ENCODE assay signal across 8 mouse cellular contexts in genomic region chr14:47181497-47182290, GRCm38 (mm10). TPM values are rescaled to one million over a fixed set of nuclear protein-coding genes. Genes with fewer than 3 reads are reported as not detected.
DNase-seq lines count a peak whose midpoint lies in the region; ATAC-seq and TF ChIP-seq lines count a peak whose summit lies in the region.

No protein-coding gene starts in this region.

- peak; percentile 21 for DNase-seq in CH12.LX (ENCODE audit: extremely low read depth)
- DNase-seq in adrenal gland, postnatal 36 days: peak; percentile 42 to 57
- DNase-seq in kidney, postnatal 36 days: peak; percentile 40 to 78
- peak; percentile 28 for DNase-seq in thymus, postnatal 14 days

- TF ChIP-seq CTCF in intestine, postnatal 0 days (IDR thresholded peaks at IDR 0.05; ENCODE audit: low read depth): peak; percentile 73
- TF ChIP-seq CTCF in CH12.LX (conservative IDR thresholded peaks at IDR 0.05 in 1 of 2, IDR thresholded peaks at IDR 0.05 in 1 of 2; ENCODE audit: low read depth in 2 of 2, low read length in 2 of 2): peak; percentile 60 to 62

- H3K27ac ChIP-seq in intestine, postnatal 0 days (ENCODE audit: low read depth, low read length): no peak overlapping the region
- no peak overlapping the region for H3K27ac ChIP-seq in intestine, embryonic 16.5 days (ENCODE audit: low read length)
- H3K27ac ChIP-seq in CH12.LX (ENCODE audit: insufficient read depth, low read depth): no peak overlapping the region
- H3K27ac ChIP-seq in forebrain, embryonic 16.5 days (ENCODE audit: low read length): no peak overlapping the region

- dilution Hi-C loops in CH12.LX (cut with MboI; ENCODE audit: extremely low pct_ligation_motif_present, extremely low pct_unique_long_range_greater_than_20kb, low sequenced_read_pairs): no loop called here

- TF ChIP-seq POLR2A in CH12.LX (IDR thresholded peaks at IDR 0.05; ENCODE audit: low read depth, low read length): no peak

- H3K4me1 ChIP-seq in intestine, postnatal 0 days (replicated peaks; ENCODE audit: control insufficient read depth, insufficient read depth, low read length): no peaks in the 10 kb centered on the region; the same call in 1 of the 2 replicates
- H3K4me1 ChIP-seq in intestine, embryonic 16.5 days (ENCODE audit: control insufficient read depth, insufficient read depth, low read length): 0 out of 2 replicates have a peak, but pooled peaks cover 3% of the 10 kb centered on the region
- H3K4me1 ChIP-seq in CH12.LX (ENCODE audit: control insufficient read depth in 1 of 2, insufficient read depth in 2 of 2): peaks cover 0 to 7% of the 10 kb centered on the region in 2 experiments; a peak in 1 of 4 replicates
- H3K4me1 ChIP-seq in forebrain, embryonic 16.5 days (replicated peaks; ENCODE audit: control insufficient read depth, insufficient read depth, low read length): 0 out of 2 replicates have a peak, but pooled peaks cover 6% of the 10 kb centered on the region

- H3K4me2 ChIP-seq in intestine, postnatal 0 days (replicated peaks; ENCODE audit: low read depth): no peak overlapping the region
- H3K4me2 ChIP-seq in intestine, embryonic 16.5 days (ENCODE audit: low read depth, low read length): no peak overlapping the region
- H3K4me2 ChIP-seq in CH12.LX (ENCODE audit: insufficient read depth, low read depth, poor library complexity, severe bottlenecking): no peak overlapping the region
- no peak overlapping the region for H3K4me2 ChIP-seq in forebrain, embryonic 16.5 days (ENCODE audit: low read length)

- H3K36me3 ChIP-seq in intestine, postnatal 0 days (ENCODE audit: control insufficient read depth, insufficient read depth): no peaks in the 10 kb centered on the region
- no peaks in the 10 kb centered on the region for H3K36me3 ChIP-seq in intestine, embryonic 16.5 days (ENCODE audit: control insufficient read depth, insufficient read depth, low read length)
- peaks cover 0 to 13% of the 10 kb centered on the region in 2 experiments for H3K36me3 ChIP-seq in CH12.LX (replicated peaks in 1 of 2; ENCODE audit: control insufficient read depth in 1 of 2, insufficient read depth in 1 of 2, low read length in 1 of 2)
- H3K36me3 ChIP-seq in forebrain, embryonic 16.5 days (ENCODE audit: control insufficient read depth, insufficient read depth): no peaks in the 10 kb centered on the region

- no peak for ATAC-seq in intestine, postnatal 0 days
- no peak for ATAC-seq in intestine, embryonic 16.5 days
- ATAC-seq in forebrain, embryonic 16.5 days: peak; percentile 62
- ATAC-seq in megakaryocyte progenitor cell, adult 5-6 weeks (replicated peaks; ENCODE audit: poor library complexity): peak; percentile 70

- H3K9me3 ChIP-seq in intestine, postnatal 0 days (ENCODE audit: control insufficient read depth): no peaks in the 10 kb centered on the region
- no peaks in the 10 kb centered on the region for H3K9me3 ChIP-seq in intestine, embryonic 16.5 days (ENCODE audit: control insufficient read depth, low read length)
- H3K9me3 ChIP-seq in CH12.LX (replicated peaks; ENCODE audit: low read length): peaks cover 6% of the 10 kb centered on the region
- no peaks in the 10 kb centered on the region for H3K9me3 ChIP-seq in forebrain, embryonic 16.5 days (ENCODE audit: control insufficient read depth, low read length)

- no peak overlapping the region for H3K4me3 ChIP-seq in intestine, postnatal 0 days (ENCODE audit: low read depth, low read length)
- no peak overlapping the region for H3K4me3 ChIP-seq in intestine, embryonic 16.5 days (ENCODE audit: low read length)
- H3K4me3 ChIP-seq in CH12.LX (replicated peaks in 1 of 3; ENCODE audit: low read depth in 2 of 3, low read length in 2 of 3, poor library complexity in 1 of 3): no peak overlapping the region
- no peak overlapping the region for H3K4me3 ChIP-seq in forebrain, embryonic 16.5 days (replicated peaks; ENCODE audit: low read length)

- peak; percentile 22 for TF ChIP-seq RAD21 in CH12.LX (IDR thresholded peaks at IDR 0.05; ENCODE audit: low read depth, low read length)

- WGBS in intestine, postnatal 0 days: 64% methylated on average over 11 of the region's 11 CpGs
- 64% methylated on average over 11 of the region's 11 CpGs for WGBS in intestine, embryonic 16.5 days
- WGBS in forebrain, embryonic 16.5 days: 32% methylated on average over 11 of the region's 11 CpGs

- in situ Hi-C loops in CH12.LX (cut with MboI; ENCODE audit: low pct_ligation_motif_present, low pct_unique_long_range_greater_than_20kb, low sequenced_read_pairs): no loop called here

- H3K79me2 ChIP-seq in CH12.LX (replicated peaks; ENCODE audit: control insufficient read depth, extremely low read depth, insufficient read depth, poor library complexity, severe bottlenecking): no peaks in the 10 kb centered on the region

- H3K9ac ChIP-seq in intestine, postnatal 0 days (ENCODE audit: low read depth, low read length): no peak overlapping the region
- no peak overlapping the region for H3K9ac ChIP-seq in intestine, embryonic 16.5 days (ENCODE audit: low read depth, low read length)
- no peak overlapping the region for H3K9ac ChIP-seq in CH12.LX (ENCODE audit: insufficient read depth, low read depth)
- H3K9ac ChIP-seq in forebrain, embryonic 16.5 days (replicated peaks; ENCODE audit: low read depth, low read length): no peak overlapping the region

- H3K27me3 ChIP-seq in intestine, postnatal 0 days (replicated peaks; ENCODE audit: control insufficient read depth, insufficient read depth, low read length): no peaks in the 10 kb centered on the region
- H3K27me3 ChIP-seq in intestine, embryonic 16.5 days (replicated peaks; ENCODE audit: control insufficient read depth, insufficient read depth, low read length): no peaks in the 10 kb centered on the region
- H3K27me3 ChIP-seq in CH12.LX (replicated peaks): no peaks in the 10 kb centered on the region
- H3K27me3 ChIP-seq in forebrain, embryonic 16.5 days (replicated peaks; ENCODE audit: control insufficient read depth, insufficient read depth, low read length): no peaks in the 10 kb centered on the region

- no peak for TF ChIP-seq EP300 in CH12.LX (IDR thresholded peaks at IDR 0.05; ENCODE audit: low read length)

TF ChIP-seq in CH12.LX, 34 proteins besides CTCF, POLR2A, EP300 and RAD21:
- TF ChIP-seq ZMIZ1 (IDR thresholded peaks at IDR 0.05; ENCODE audit: low read depth, low read length) (no peak), PAX5 (IDR thresholded peaks at IDR 0.05; ENCODE audit: low read length) (no peak), SMC3 (IDR thresholded peaks at IDR 0.05; ENCODE audit: low read depth, low read length) (peak; percentile 54), POLR2AphosphoS2 (IDR thresholded peaks at IDR 0.05; ENCODE audit: low read depth, low read length) (no peak), ZKSCAN1 (IDR thresholded peaks at IDR 0.05; ENCODE audit: borderline replicate concordance, low read depth, low read length) (no peak)

RNA-seq across cellular contexts. Expression of gene Gch1, which starts 7.5 kb away (rescaled TPM):
- 33.5 and 37.1 TPM in 2 replicates for polyA plus RNA-seq in intestine, postnatal 0 days (2015; fragmentation: Nextera tagmentation; extraction: Ambion mirVana)
- polyA plus RNA-seq in intestine, embryonic 16.5 days (2015; fragmentation: Nextera tagmentation; extraction: Ambion mirVana): 11.1 and 13.3 TPM in 2 replicates
- total RNA-seq in CH12.LX (2012; rRNA removed) (3.1 and 5.7 TPM in 2 replicates), CH12.LX (2014; rRNA removed) (6.4 and 6.5 TPM in 2 replicates)
- polyA plus RNA-seq in CH12.LX (2012; ENCODE audit: insufficient read length, low read depth): 5.2 and 5.7 TPM in 2 replicates
- total RNA-seq in adrenal gland, postnatal 36 days (2021): 10 to 100 TPM; 75.6 to 78.0 TPM
- 1.5 and 2.3 TPM in 2 replicates for polyA plus RNA-seq in forebrain, embryonic 16.5 days (2015; fragmentation: Nextera tagmentation; extraction: Ambion mirVana)
- 1.9 and 2.6 TPM in 2 replicates for total RNA-seq in megakaryocyte progenitor cell, adult 5-6 weeks (2015)
- total RNA-seq in megakaryocyte progenitor cell, adult 5-6 weeks (2017): 1.7 TPM in 2 replicates

Comparison
In these comparisons a context has a peak if more than half of its experiments do, and no peak if none do; other contexts are left out.
1. ATAC-seq: peak in forebrain, embryonic 16.5 days (single experiment) and megakaryocyte progenitor cell, adult 5-6 weeks (single experiment); none in intestine, postnatal 0 days (single experiment) and intestine, embryonic 16.5 days (single experiment).
2. Peak in every context shown above with its lines, with median percentiles within 50 percentile points of each other: DNase-seq.